Mouse (Mus musculus): ENCODE measurements around the gene Gpr85.

DNA sequence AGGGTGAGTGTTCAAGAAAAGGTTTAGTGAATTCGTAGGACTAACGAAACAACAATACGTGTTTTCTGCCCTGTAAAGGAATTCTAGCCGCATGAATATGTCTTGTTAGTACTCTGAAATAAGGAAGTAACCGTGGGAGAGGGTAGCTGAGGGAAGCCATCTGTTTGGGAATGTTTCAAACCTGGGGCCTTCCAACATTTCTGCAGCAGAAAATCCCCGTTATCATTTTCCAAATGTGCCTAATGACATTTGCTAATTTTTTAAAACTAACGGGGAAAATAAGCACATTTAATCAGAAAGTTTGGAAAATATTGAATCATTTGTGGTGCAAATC lies 31.9 kb upstream of the Gpr85 start:
- TF ChIP-seq GATA1 (IDR thresholded peaks at IDR 0.05; ENCODE audit: low read length), result no peak
- no peak for TF ChIP-seq TAL1 (IDR thresholded peaks at IDR 0.05; ENCODE audit: low read length)

All from erythroblast, embryonic 14.5 days (primary cell).